Mouse (Mus musculus) embryo, embryonic 9.5 days (tissue): ENCODE measurements around the gene Plekha6.
"Not testable (repeated sequence)": the region's sequence is repeated elsewhere in the genome, so short reads cannot be mapped to it uniquely, and the experiment has no call there.

Experiments
- DNase-seq: peaks from one replicate; pipeline ENCODE4 v3.0.0-alpha.2; 2017; ENCODE audit errors: extremely low spot score

Gene Plekha6

DNA sequence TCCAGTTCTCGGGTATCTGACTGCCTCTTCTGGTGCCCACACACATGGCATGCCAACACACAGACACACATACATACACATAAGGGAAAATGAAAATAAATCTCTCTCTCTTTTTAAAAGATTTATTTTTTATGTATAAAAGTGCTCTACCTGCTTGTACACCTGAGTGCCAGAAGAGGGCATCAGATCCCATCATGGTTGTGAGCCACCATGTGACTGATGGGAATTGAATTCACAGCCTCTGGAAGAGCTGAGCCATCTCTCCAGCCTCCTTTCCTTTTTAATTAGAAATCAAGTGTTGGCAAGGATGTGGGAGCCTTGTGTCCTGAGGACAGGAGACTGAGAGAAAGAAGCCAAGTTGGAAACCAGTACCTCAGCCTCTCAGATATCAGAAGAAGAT is 153.1 kb downstream of the Plekha6 start:
- DNase-seq = no peak

DNA sequence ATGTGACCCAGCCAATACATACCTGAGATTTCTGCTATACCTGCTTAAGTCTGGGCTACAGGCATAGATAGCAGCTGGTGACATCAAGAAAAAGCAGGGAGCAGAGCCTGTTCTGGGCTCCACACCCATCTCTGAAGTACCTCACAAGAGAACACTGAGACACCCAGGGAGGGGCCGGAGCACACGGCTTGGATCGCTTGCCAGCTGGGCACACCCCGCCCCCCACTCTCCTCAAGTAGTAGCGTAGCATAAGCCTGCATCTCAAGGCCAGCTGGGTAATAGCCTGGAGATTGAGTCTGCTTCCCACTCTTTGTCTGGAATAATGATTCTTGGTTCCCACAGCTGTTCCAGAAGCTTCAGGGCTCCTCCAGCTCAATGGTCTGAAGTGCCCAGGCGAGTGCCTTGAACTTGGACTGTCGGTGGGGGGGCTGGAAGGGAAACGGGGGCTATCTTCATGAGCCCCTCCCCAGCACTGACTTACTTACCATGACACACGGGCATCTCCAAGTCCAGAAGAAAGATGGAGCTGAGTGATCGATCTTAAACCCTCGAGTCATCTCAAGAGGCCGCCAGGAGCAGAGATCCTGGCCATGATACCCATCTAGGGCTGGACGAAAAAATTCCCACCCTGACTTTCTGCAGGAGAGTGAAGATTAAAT is 157.4 kb downstream of the Plekha6 start, which contains the start of gene Kiss1:
TSS of gene Kiss1 (plus strand) at position 609 of the 659 bp plus-strand sequence.
- no peak for DNase-seq

DNA sequence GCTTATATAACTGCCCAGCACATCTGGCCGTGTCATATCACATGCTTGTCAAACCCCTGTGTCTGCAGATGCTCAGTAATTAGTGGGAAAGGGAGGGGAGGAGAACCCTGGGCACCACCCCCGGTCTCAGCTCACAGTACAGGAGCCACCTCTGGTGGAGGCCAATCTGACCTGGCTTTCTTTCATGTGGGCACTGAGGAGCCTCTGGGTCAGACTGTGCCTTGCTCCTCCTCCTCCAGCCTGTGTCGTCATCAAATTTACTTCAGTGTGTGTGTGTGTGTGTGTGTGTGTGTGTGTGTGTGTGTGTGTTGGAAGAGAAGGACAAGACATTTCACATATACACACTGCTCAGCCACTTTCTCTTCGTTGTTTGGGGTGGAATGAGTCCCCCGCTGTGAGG is 159.3 kb downstream of the Plekha6 start:
- DNase-seq = no peak

DNA sequence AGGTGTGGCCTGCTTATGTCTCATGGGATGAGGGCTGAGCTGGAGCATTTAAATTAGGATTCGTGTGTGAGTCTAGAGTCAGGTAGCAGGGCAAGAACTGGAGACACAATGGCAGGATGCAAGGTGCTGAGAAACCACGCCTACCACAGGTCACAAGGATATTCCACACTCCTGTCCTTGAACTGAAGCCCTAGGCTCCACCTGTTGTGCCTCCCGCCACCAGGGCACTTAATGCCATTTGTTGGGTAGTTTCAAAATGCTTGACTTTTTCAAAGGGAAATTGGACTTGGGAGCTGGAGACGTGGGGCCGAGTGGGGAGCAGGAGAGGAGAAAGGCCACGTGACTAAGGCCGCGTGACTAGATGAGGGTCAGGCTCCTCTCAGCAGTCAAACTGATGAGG is 161.9 kb downstream of the Plekha6 start:
- no peak for DNase-seq

DNA sequence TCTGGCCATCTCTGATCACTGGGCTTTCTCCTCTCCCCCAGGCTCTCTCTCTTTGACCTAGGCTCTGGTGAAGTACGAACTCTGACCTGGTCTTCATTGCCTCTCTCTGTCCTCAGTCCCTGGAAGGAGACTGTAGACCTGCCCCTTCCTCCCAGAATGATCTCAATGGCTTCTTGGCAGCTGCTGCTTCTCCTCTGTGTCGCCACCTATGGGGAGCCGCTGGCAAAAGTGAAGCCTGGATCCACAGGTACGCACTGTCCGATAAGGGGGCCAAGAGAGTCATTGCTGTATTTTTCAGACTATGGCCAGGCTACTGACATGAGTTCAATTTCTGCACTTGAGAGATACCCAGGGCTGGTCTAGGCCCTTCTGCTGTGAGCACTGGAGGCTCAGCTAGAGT is 163.1 kb downstream of the Plekha6 start:
- no peak for DNase-seq

DNA sequence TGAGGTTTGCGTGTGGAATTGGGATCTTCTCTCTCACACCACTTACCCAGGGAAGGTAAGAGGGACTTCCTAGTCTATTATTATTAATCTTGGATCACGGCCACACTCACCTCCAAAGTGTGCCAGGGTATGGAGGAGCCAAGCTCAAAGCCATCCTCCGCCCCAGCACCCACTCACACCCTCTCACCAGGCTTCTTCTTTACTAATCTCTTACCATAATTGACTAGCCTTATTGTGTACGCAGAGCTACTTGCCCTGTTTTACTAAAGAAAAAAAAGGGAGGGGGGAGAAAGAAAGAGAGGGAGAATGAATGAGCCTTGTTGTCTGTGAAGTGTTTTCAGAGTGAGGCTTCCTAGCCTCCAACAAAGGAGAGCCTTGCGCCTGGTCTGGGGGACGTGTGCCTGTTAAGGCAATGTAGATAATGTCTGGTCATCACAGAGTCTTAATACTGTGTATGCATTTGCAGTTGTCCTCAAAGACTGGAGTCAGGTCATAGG is 164.3 kb downstream of the Plekha6 start:
- DNase-seq = no peak

DNA sequence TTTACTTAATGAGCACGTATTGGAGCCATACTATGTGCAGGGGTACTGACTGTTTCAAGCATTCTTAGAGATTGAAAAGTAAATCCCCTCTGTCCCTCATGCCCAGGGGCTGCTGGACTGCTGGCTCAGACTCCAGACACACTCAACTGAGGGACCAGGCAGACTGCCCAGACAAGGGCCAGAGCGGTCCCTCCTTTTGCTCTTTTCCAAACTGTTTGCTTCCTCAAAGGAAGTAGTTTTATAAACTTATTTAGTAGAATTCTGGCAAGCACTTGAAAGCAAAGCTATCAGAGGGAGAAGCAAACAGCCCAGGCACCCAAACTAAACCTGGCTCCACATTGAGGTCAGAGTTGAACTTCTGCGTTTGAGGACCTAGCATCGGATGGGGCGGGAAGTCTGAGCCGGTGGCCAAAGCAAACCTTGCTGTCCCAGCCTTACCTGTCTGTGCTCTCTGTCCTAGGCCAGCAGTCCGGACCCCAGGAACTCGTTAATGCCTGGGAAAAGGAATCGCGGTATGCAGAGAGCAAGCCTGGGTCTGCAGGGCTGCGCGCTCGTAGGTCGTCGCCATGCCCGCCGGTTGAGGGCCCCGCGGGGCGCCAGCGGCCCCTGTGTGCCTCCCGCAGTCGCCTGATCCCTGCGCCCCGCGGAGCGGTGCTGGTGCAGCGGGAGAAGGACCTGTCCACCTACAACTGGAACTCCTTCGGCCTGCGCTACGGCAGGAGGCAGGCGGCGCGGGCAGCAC is 165.1 kb downstream of the Plekha6 start:
- peak; percentile 39 for DNase-seq

DNA sequence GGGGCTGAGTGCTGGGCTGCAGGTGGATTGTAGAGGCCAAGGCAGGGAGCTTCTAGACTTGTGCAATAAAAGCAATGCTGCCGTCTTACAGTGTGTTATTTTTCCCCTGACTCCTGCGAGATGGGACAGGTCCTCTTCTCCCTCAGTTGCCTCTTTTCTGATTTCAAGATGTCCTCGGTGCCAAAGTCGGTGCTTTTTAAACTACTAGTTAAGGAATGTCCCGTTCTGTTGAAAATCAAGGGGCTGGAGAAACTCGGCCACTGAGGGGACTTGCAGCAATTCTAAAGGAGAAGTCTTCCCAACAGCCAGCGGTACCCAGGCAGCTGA is 165.6 kb downstream of the Plekha6 start:
- no peak for DNase-seq

DNA sequence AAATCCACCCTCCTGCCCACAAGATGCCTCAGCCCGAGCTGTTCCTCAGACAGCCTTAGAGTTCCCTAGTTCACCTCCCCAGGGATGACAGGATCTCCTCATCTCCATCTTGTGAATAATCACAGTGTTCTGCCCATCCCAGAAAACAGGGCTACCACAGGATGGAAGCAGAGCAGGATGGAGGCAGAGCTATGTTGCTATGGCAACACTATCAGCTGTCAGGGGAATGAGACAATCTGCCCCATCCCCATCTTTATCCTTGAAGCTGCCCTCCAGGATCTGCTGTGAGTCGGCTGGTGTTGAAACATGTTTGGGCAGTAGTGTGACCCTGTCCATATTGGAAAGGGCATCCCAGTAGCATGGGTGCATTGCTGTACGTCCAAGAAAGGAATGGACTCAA is 167.1 kb downstream of the Plekha6 start:
- DNase-seq = no peak

DNA sequence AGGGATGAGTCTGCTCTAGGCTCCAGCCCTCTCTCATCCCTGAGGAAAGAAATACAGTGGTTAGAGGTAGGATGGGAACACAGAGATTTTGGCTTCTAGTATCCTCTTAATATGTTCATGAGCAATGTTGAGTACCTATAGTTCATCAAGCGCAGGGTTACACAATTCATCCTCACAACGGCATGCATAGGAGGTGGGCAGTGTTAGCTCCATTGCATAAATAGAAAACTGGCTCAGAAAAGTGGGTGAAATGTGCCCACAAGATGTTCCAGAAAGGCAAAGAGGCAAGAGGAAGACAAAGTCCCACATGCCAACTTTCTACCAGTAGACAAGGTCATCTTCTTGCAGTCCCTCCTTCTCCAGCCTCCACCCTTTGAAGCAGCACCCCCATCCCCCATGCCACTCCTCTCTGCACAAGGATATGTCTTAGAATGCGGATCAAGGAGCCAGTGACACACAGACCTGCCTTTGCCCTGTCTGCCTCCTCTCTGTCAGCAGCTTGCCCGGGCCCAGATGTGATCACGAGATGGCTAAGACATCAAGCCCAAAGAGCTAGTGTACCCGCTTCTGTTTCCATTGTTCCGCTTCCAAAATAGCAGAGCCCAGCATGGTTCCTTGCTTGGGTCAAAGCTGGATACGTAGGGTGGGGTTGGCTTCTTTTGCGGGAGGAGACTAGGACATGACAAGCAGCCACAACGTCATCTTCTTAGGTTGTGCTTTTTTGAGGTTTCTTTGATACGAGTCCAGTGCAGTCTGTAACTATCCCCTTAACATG is 168.8 kb downstream of the Plekha6 start:
- DNase-seq = no peak

DNA sequence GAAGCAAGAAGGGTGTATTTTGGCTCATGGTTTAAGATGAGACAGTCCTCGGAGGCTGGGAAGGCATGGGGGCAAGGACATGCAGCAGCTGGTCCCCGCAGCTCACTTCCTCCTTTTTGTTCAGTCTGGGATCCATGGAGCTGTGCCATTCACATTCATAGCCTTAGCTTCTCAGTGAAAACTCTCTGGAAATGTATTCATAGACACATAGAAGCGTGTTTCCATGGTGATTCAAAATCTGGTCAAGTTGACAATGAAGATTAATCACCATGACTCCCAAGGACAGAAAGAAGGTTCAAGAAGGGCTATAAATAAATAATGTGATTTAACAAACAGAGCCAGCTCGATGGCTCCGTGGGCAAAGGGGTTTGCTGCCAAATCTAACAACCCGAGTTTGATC is 169.9 kb downstream of the Plekha6 start:
- DNase-seq = no peak

DNA sequence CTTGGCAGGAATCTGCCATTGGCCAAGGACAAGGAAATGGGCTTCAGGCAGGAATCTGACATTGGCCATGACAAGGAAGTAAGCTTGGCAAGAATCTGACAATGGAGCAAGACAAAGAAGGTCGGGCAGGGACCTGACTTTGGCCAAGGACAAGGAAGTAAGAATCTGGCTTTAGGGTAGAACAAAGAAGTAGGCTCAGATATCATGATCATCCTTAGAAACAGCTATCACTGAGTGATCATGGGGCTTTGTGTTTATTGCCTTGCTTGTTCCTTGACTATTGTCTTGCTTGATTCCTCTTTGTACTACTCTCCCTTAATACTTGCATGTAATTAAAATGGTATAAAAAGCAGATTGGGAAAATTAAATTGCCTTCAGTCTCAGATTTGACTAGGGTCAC is 176.4 kb downstream of the Plekha6 start:
- not testable (repeated sequence) for DNase-seq

DNA sequence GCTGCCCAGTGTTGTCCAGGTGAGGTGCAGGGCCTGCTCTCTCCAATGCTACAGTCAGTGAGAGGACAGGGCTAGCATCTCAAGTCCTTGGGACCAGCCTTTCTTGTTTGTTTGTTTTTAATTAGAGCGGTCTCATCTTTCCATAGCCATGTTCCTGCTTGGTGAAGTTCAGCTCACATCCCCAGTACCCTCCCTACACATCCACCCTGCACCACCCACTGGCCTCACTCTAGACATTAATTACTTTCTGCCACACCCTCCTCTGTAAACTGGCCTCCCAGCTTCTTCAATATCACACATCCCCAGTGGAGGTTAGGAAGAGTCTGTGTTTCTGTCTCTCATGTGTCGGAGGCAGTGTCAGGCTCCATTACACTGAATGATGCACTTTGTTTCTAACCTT is 180.3 kb downstream of the Plekha6 start:
- DNase-seq = no peak

DNA sequence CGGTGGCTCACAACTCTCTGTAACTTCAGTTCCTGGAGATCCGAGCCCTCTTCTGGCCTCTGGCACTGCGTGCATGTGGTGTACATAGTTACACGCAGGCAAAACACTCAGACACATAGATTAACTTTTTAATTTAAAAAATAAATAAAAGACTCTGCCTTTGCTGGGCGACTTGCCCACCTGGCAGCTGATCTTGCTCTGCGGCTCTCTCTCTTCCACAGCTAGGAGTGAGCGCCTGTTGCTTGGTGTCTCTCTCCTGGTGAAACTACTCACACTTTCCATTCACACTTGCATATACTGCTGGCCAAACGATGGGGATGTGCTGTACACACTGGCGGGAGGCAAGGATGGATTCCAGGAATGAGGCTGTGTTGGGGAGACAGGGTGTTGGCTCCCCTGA is 182.5 kb downstream of the Plekha6 start:
- no peak for DNase-seq

DNA sequence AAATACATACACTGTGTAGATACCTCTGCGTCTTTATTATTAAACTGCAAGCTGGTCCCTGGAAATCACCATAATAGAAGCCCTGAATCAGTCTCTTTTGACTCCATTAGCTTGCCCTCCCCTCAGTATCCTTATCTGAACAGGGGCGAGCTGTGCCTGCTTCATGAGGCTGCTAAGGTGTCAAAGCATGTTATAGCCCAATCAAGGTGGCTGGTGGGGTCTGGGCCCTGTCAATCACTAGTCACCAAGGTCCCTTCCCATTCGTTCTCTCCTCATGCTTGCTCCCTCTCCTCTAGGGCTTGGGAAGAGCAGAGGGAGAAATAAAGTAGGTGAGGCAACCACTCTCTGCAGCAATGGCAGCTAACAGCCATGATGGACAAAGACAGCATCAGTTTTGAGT is 183.2 kb downstream of the Plekha6 start:
- no peak for DNase-seq

DNA sequence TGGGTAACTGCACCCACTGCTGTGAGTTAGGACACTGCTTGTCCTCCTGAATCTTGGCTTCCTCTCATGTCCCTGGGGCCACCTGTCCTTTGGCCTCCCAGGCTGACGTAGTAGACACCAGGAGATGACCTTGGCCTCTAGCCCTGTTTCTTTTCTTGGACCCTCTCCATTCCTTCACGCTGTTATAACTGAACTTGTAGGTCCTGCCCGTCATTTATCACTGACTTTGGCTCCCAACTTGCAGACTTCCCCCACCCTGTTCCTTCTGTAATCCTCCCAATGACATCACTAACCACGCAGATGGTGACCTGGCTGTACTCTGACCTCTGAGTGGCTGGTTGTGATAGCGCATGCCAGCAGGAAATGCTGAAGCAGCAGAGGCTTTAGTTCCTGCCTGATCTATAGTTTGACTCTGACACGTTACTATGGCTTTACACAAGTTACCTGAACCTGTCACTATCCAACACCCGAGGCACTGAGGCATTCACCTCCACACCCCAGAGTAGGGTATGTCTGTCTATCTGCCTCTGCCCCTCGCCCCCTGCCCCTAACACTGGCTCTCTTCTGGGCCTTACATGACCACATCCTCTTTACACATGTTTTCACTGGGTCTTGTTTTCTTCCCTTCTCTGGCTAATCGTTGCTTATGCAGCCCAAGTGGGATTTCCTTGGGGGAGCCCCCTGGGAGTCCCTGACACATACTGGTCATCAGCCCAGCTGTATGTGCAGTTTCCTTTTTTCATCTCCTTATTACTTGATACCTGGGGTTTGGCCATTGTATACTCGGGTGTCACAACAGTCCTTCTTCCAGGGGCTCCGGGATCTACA is 183.9 kb downstream of the Plekha6 start:
- no peak for DNase-seq

DNA sequence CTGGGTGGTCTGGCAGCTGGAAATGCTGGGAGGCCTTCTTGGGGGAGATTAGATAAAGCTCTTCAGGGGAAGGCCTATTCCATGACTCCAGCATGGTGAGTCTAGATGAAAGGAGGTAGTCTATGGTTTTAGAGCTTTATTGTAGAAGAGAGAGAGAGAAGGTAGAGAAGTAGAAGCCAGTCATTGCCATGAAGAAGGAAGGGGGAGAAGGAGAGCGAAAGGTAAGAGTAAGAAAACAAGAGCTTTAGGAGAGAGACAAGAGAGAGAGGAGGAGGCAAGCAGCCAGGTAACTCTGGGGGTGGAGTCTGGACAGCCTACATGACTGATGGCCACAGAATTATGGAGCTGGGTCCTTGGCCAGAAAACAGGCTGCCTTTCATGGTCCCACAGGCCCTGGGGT is 186.2 kb downstream of the Plekha6 start, which contains the start of gene Ren1:
TSS of gene Ren1 (plus strand) at position 301 of the 400 bp plus-strand sequence.
- DNase-seq = no peak

DNA sequence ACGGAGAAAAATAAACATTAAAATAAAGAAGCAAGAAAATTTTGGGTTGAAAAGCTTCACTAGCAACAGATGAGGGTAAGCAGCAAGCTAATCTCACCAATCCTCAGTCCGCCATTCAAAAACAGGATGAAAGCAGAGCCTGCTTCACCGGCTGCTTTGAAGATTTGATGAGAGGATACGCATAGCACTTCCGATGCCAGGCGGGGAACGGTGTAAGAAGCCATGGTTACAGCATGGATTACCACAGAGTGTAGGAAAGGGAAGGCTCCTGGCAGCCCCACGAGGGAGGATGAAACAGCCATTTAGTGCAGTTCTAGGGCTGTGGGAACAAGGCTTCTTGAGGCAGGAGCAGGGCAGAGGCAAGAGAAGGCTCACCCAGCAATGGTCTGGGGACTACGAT is 187.8 kb downstream of the Plekha6 start:
- no peak for DNase-seq
